9 mouse cellular contexts compared by ENCODE assay signal in the genomic region with DNA sequence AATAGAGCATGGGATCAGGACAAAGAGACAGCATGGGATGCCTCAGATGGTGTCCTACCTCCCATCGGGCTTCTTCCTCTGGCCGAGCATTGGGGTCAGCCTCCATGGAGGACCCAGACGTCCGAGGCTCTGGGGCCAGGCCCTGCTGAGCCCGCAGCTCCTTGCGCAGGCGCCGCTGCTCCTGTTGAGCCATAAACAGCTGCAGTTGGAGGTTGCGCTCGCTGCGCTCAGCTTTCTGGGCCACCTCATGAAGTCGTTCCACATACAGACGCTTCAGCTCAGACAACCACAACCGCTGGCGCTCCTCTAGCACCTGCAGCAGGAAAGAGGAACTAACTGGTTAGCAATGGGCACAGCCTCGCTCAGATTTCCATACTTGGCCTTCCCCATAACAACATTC. TPM values are rescaled to one million over a fixed set of nuclear protein-coding genes. Genes with fewer than 3 reads are reported as not detected.
A peak's percentile ranks its signal among the peaks of the same experiment; 100 is the strongest.
DNase-seq lines count a peak whose midpoint lies in the region; ATAC-seq and TF ChIP-seq lines count a peak whose summit lies in the region.
"Had no signal": no experiment of that assay in that cellular context is flagged by ENCODE, and none has a peak within 500 bp of the region (broad histone marks: within the 10 kb centered on the region; RNA-seq: fewer than 3 reads in every experiment).

No protein-coding gene starts in this region.

- H3K9me3 ChIP-seq in embryonic facial prominence, embryonic 13.5 days, result no peaks in the 10 kb centered on the region
- H3K9me3 ChIP-seq in embryonic facial prominence, embryonic 10.5 days, result no peaks in the 10 kb centered on the region
- no peaks in the 10 kb centered on the region for H3K9me3 ChIP-seq in lung, embryonic 14.5 days (ENCODE audit: low read depth, low read length)
- no peaks in the 10 kb centered on the region for H3K9me3 ChIP-seq in kidney, embryonic 14.5 days (ENCODE audit: control insufficient read depth, low read length)

- peak overlapping the region; percentile 7; the same call in 1 of the 2 replicates for H3K4me2 ChIP-seq in embryonic facial prominence, embryonic 13.5 days
- peak overlapping the region; percentile 1; the same call in 1 of the 2 replicates for H3K4me2 ChIP-seq in lung, embryonic 14.5 days
- H3K4me2 ChIP-seq in kidney, embryonic 14.5 days (replicated peaks; ENCODE audit: low read depth, low read length), result no peak overlapping the region

- peaks cover 26% of the 10 kb centered on the region for H3K4me1 ChIP-seq in embryonic facial prominence, embryonic 13.5 days
- peaks cover 50% of the 10 kb centered on the region for H3K4me1 ChIP-seq in embryonic facial prominence, embryonic 10.5 days
- peaks cover 8% of the 10 kb centered on the region; the same call in 1 of the 2 replicates for H3K4me1 ChIP-seq in lung, embryonic 14.5 days (ENCODE audit: insufficient read depth)
- H3K4me1 ChIP-seq in lung, adult 2 months (ENCODE audit: control insufficient read depth, insufficient read depth, low read length), result peaks cover 24% of the 10 kb centered on the region
- H3K4me1 ChIP-seq in kidney, embryonic 14.5 days (ENCODE audit: control insufficient read depth, insufficient read depth, low read length), result peaks cover 29% of the 10 kb centered on the region; the same call in 1 of the 2 replicates

- H3K27me3 ChIP-seq in embryonic facial prominence, embryonic 13.5 days, result peaks cover 4% of the 10 kb centered on the region; the same call in 1 of the 2 replicates
- H3K27me3 ChIP-seq in embryonic facial prominence, embryonic 10.5 days (replicated peaks; ENCODE audit: low read depth, poor library complexity, severe bottlenecking), result peaks cover 17% of the 10 kb centered on the region
- H3K27me3 ChIP-seq in lung, embryonic 14.5 days (ENCODE audit: insufficient read depth, low read length), result no peaks in the 10 kb centered on the region; the same call in 1 of the 2 replicates
- no peaks in the 10 kb centered on the region for H3K27me3 ChIP-seq in kidney, embryonic 14.5 days (ENCODE audit: control insufficient read depth, insufficient read depth, low read length)

- H3K4me3 ChIP-seq in embryonic facial prominence, embryonic 13.5 days, result no peak overlapping the region
- H3K4me3 ChIP-seq in embryonic facial prominence, embryonic 10.5 days, result no peak overlapping the region
- H3K4me3 ChIP-seq in lung, embryonic 14.5 days (ENCODE audit: low read depth, low read length), result no peak overlapping the region
- H3K4me3 ChIP-seq in lung, adult 2 months (replicated peaks; ENCODE audit: extremely low read depth, low read depth, low read length), result no peak overlapping the region
- H3K4me3 ChIP-seq in kidney, embryonic 14.5 days (ENCODE audit: low read length), result no peak overlapping the region

- H3K36me3 ChIP-seq in embryonic facial prominence, embryonic 13.5 days, result peaks cover 34% of the 10 kb centered on the region
- peaks cover 46% of the 10 kb centered on the region for H3K36me3 ChIP-seq in embryonic facial prominence, embryonic 10.5 days (replicated peaks)
- H3K36me3 ChIP-seq in lung, embryonic 14.5 days (ENCODE audit: insufficient read depth), result peaks cover 33% of the 10 kb centered on the region
- H3K36me3 ChIP-seq in kidney, embryonic 14.5 days (ENCODE audit: control insufficient read depth, insufficient read depth, low read length), result peaks cover 26% of the 10 kb centered on the region; the same call in 1 of the 2 replicates

- H3K27ac ChIP-seq in embryonic facial prominence, embryonic 13.5 days, result peak overlapping the region; percentile 60
- H3K27ac ChIP-seq in embryonic facial prominence, embryonic 10.5 days (replicated peaks), result no peak overlapping the region; the same call in 1 of the 2 replicates
- H3K27ac ChIP-seq in lung, embryonic 14.5 days (ENCODE audit: low read depth), result no peak overlapping the region
- H3K27ac ChIP-seq in kidney, embryonic 14.5 days (ENCODE audit: low read depth, low read length), result no peak overlapping the region
- H3K27ac ChIP-seq: macrophage had no signal

- WGBS in embryonic facial prominence, embryonic 13.5 days, result 74% methylated on average over 16 of the region's 16 CpGs
- 78% methylated on average over 16 of the region's 16 CpGs for WGBS in embryonic facial prominence, embryonic 10.5 days
- WGBS in lung, embryonic 14.5 days, result 75% methylated on average over 16 of the region's 16 CpGs
- WGBS in lung, adult 2 months, result 67% methylated on average over 16 of the region's 16 CpGs
- 79% methylated on average over 16 of the region's 16 CpGs for WGBS in kidney, embryonic 14.5 days

- no peak for ATAC-seq in embryonic facial prominence, embryonic 13.5 days (ENCODE audit: insufficient number of reproducible peaks, insufficient read depth, low FRiP score, low TSS enrichment, low read depth)
- ATAC-seq in lung, embryonic 14.5 days (ENCODE audit: insufficient read depth), result no peak
- peak; percentile 91 for ATAC-seq in megakaryocyte, adult 5-6 weeks (ENCODE audit: poor library complexity, severe bottlenecking)
- no peak for ATAC-seq in kidney, embryonic 14.5 days (ENCODE audit: low FRiP score, low TSS enrichment)

- TF ChIP-seq CTCF in lung, embryonic 14.5 days (IDR thresholded peaks at IDR 0.05; ENCODE audit: low read depth), result no peak
- no peak for TF ChIP-seq CTCF in lung, adult 2 months (IDR thresholded peaks at IDR 0.05; ENCODE audit: insufficient read depth, low read length)

- peak overlapping the region; percentile 28; the same call in 1 of the 2 replicates for H3K9ac ChIP-seq in embryonic facial prominence, embryonic 13.5 days
- no peak overlapping the region for H3K9ac ChIP-seq in lung, embryonic 14.5 days
- H3K9ac ChIP-seq in kidney, embryonic 14.5 days (ENCODE audit: low read depth, low read length), result no peak overlapping the region

- DNase-seq in embryonic facial prominence, embryonic 10.5 days (ENCODE audit: low spot score), result no peak
- no peak for DNase-seq in lung, embryonic 14.5 days
- no peak for DNase-seq in lung, adult 2 months
- peak; percentile 78 to 90 for DNase-seq in thymus, postnatal 36 days
- DNase-seq in urinary bladder, adult 18-20 months (ENCODE audit: low spot score in 2 of 2), result no peak

- no peak for TF ChIP-seq POLR2A in lung, adult 2 months (IDR thresholded peaks at IDR 0.05; ENCODE audit: borderline replicate concordance, extremely low read depth, low read depth, low read length)

RNA-seq across cellular contexts. Expression of gene N4bp3, which starts 6.4 kb away (rescaled TPM):
- 19.0 and 21.2 TPM in 2 replicates for polyA plus RNA-seq in embryonic facial prominence, embryonic 13.5 days (2015; fragmentation: Nextera tagmentation; extraction: Ambion mirVana)
- 15.8 and 17.4 TPM in 2 replicates for polyA plus RNA-seq in embryonic facial prominence, embryonic 10.5 days (2016; fragmentation: Nextera tagmentation; extraction: Ambion mirVana)
- polyA plus RNA-seq in lung, embryonic 14.5 days (2014; fragmentation: Nextera tagmentation; extraction: Ambion mirVana), result 35.5 and 39.2 TPM in 2 replicates
- 43.7 and 45.9 TPM in 2 replicates for polyA plus RNA-seq in lung, adult 2 months (2012; rRNA removed)
- total RNA-seq in megakaryocyte, adult 5-6 weeks (2015), result 0.80 and 1.3 TPM in 2 replicates
- total RNA-seq in megakaryocyte, adult 5-6 weeks (2017), result 0.45 and 2.9 TPM in 2 replicates
- polyA plus RNA-seq in kidney, embryonic 14.5 days (2014; fragmentation: Nextera tagmentation; extraction: Ambion mirVana), result 18.5 and 22.6 TPM in 2 replicates

RNA-seq across cellular contexts. Expression of gene D930048N14Rik, which starts 6.5 kb away (rescaled TPM):
- 2.6 and 3.4 TPM in 2 replicates for polyA plus RNA-seq in embryonic facial prominence, embryonic 13.5 days (2015; fragmentation: Nextera tagmentation; extraction: Ambion mirVana)
- polyA plus RNA-seq in embryonic facial prominence, embryonic 10.5 days (2016; fragmentation: Nextera tagmentation; extraction: Ambion mirVana), result 1.6 and 2.4 TPM in 2 replicates
- polyA plus RNA-seq in lung, embryonic 14.5 days (2014; fragmentation: Nextera tagmentation; extraction: Ambion mirVana), result 3.4 TPM in 2 replicates
- polyA plus RNA-seq in lung, adult 2 months (2012; rRNA removed), result 9.1 and 13.2 TPM in 2 replicates
- total RNA-seq in megakaryocyte, adult 5-6 weeks (2015), result 0.33 and 0.43 TPM in 2 replicates
- total RNA-seq in megakaryocyte, adult 5-6 weeks (2017), result 0.26 TPM in 1 of 2 replicates, not detected in the other
- 2.4 and 3.8 TPM in 2 replicates for polyA plus RNA-seq in kidney, embryonic 14.5 days (2014; fragmentation: Nextera tagmentation; extraction: Ambion mirVana)

RNA-seq across cellular contexts. Expression of gene Rmnd5b, which starts 8.5 kb away (rescaled TPM):
- polyA plus RNA-seq in embryonic facial prominence, embryonic 13.5 days (2015; fragmentation: Nextera tagmentation; extraction: Ambion mirVana), result 49.3 and 49.9 TPM in 2 replicates
- 32.7 and 38.1 TPM in 2 replicates for polyA plus RNA-seq in embryonic facial prominence, embryonic 10.5 days (2016; fragmentation: Nextera tagmentation; extraction: Ambion mirVana)
- polyA plus RNA-seq in lung, embryonic 14.5 days (2014; fragmentation: Nextera tagmentation; extraction: Ambion mirVana), result 39.4 and 43.6 TPM in 2 replicates
- 64.9 and 65.8 TPM in 2 replicates for polyA plus RNA-seq in lung, adult 2 months (2012; rRNA removed)
- total RNA-seq in megakaryocyte, adult 5-6 weeks (2015), result 50.8 and 63.1 TPM in 2 replicates
- total RNA-seq in megakaryocyte, adult 5-6 weeks (2017), result 19.2 and 35.5 TPM in 2 replicates
- 38.9 and 48.7 TPM in 2 replicates for polyA plus RNA-seq in kidney, embryonic 14.5 days (2014; fragmentation: Nextera tagmentation; extraction: Ambion mirVana)

RNA-seq across cellular contexts. Expression of gene Nhp2, which starts 24.7 kb away (rescaled TPM):
- 135 and 151 TPM in 2 replicates for polyA plus RNA-seq in embryonic facial prominence, embryonic 13.5 days (2015; fragmentation: Nextera tagmentation; extraction: Ambion mirVana)
- polyA plus RNA-seq in embryonic facial prominence, embryonic 10.5 days (2016; fragmentation: Nextera tagmentation; extraction: Ambion mirVana), result 260 and 276 TPM in 2 replicates
- 178 and 187 TPM in 2 replicates for polyA plus RNA-seq in lung, embryonic 14.5 days (2014; fragmentation: Nextera tagmentation; extraction: Ambion mirVana)
- polyA plus RNA-seq in lung, adult 2 months (2012; rRNA removed), result 22.6 and 33.3 TPM in 2 replicates
- 45.3 and 50.5 TPM in 2 replicates for total RNA-seq in megakaryocyte, adult 5-6 weeks (2015)
- total RNA-seq in megakaryocyte, adult 5-6 weeks (2017), result 38.1 and 52.6 TPM in 2 replicates
- 211 and 264 TPM in 2 replicates for polyA plus RNA-seq in kidney, embryonic 14.5 days (2014; fragmentation: Nextera tagmentation; extraction: Ambion mirVana)

RNA-seq across cellular contexts. Expression of gene Hnrnpab, which starts 37.6 kb away (rescaled TPM):
- polyA plus RNA-seq in embryonic facial prominence, embryonic 13.5 days (2015; fragmentation: Nextera tagmentation; extraction: Ambion mirVana), result 458 and 524 TPM in 2 replicates
- 636 and 666 TPM in 2 replicates for polyA plus RNA-seq in embryonic facial prominence, embryonic 10.5 days (2016; fragmentation: Nextera tagmentation; extraction: Ambion mirVana)
- 676 and 703 TPM in 2 replicates for polyA plus RNA-seq in lung, embryonic 14.5 days (2014; fragmentation: Nextera tagmentation; extraction: Ambion mirVana)
- 174 and 289 TPM in 2 replicates for polyA plus RNA-seq in lung, adult 2 months (2012; rRNA removed)
- total RNA-seq in megakaryocyte, adult 5-6 weeks (2015), result 319 and 341 TPM in 2 replicates
- 548 and 571 TPM in 2 replicates for total RNA-seq in megakaryocyte, adult 5-6 weeks (2017)
- polyA plus RNA-seq in kidney, embryonic 14.5 days (2014; fragmentation: Nextera tagmentation; extraction: Ambion mirVana), result 628 and 680 TPM in 2 replicates

Comparison
In these comparisons a context has a peak if more than half of its experiments do, and no peak if none do; other contexts are left out.
1. DNase-seq: peak in thymus, postnatal 36 days (2 of 2); none in embryonic facial prominence, embryonic 10.5 days (single experiment), lung, embryonic 14.5 days (single experiment), lung, adult 2 months (single experiment) and urinary bladder, adult 18-20 months (0 of 2).